Mouse (Mus musculus): ENCODE data around the gene Bmpr1b.

- no peak for TF ChIP-seq CTCF (IDR thresholded peaks at IDR 0.05; ENCODE audit: control insufficient read depth, insufficient read depth, low read length)
- no peak for TF ChIP-seq POLR2A (IDR thresholded peaks at IDR 0.05; ENCODE audit: borderline replicate concordance, control insufficient read depth, low read depth, low read length)
Measured at GRCm38 (mm10) chr3:142099151-142099550, 70.1 kb downstream of the Bmpr1b start.
